Mouse (Mus musculus): ENCODE results near the gene Galns. TPM values are rescaled to one million over a fixed set of nuclear protein-coding genes. Genes with fewer than 3 reads are reported as not detected.

The Galns gene
- polyA plus RNA-seq, 1 experiment, result 17.6 TPM

DNA sequence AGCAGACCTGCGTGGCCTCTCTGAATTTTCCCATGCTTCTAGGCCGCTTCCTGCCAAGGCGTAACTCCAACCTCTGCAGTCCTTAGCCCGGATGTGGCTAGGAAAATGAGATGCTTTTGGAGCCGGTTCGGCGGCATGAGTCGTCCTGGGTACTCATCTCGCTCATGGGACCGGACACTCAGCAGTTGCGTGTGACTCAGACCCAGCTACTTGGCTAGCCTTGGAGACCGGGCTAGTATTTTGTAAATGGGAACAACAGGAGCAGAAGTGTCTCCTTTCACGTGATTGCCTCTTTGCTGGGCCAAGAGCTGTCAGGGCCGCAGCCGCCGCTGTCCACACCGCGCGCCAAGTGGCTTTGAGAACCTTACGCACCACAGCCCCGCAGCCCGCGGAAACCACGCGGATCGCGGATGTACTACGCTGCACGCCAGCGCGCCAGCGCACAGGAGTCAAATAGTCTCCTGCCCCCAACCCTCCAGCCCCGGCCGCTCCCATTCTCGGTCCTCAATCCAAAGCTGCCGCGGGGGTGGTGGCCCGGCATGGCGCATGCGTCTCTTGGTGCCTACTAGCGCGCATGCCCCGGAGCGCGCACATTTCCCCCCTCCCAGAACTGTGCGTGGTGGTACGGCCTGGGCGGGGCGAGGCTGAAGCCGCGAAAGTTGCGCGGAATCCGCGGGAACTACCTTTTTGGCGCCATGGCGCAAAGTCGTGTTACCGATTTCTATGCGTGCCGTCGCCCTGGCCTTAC, 43.7 kb downstream of the Galns start, which contains the start of gene Cdt1:
Gene Cdt1, plus strand, starts transcription at position 655 of the 748 bp plus-strand sequence.
- TF ChIP-seq MYOG (IDR thresholded peaks at IDR 0.05; ENCODE audit: control insufficient read depth in 1 of 3, insufficient read depth in 1 of 3, insufficient read length in 2 of 3, low read depth in 2 of 3) (peak in 1 of 3 experiments; percentile 30), POLR2A (IDR thresholded peaks at IDR 0.05; ENCODE audit: insufficient read length, low read depth) (peak; percentile 77), CEBPB (IDR thresholded peaks at IDR 0.05; ENCODE audit: insufficient read depth, poor library complexity, severe bottlenecking) (no peak), SRF (IDR thresholded peaks at IDR 0.05; ENCODE audit: control insufficient read depth, insufficient read length, low read depth) (no peak), MYOD1 (IDR thresholded peaks at IDR 0.05; ENCODE audit: control insufficient read depth in 1 of 3, insufficient read length in 2 of 3, low read depth in 2 of 3) (peak in 1 of 3 experiments; percentile 2), MAX (IDR thresholded peaks at IDR 0.05; ENCODE audit: low read depth) (no peak), TCF3 (IDR thresholded peaks at IDR 0.05; ENCODE audit: insufficient read length, low read depth) (no peak), USF1 (IDR thresholded peaks at IDR 0.05; ENCODE audit: low read depth) (no peak), E2F4 (IDR thresholded peaks at IDR 0.05; ENCODE audit: insufficient read depth) (peak; percentile 81), TCF12 (IDR thresholded peaks at IDR 0.05; ENCODE audit: insufficient read depth, poor library complexity, severe bottlenecking) (no peak), REST (IDR thresholded peaks at IDR 0.05; ENCODE audit: insufficient read depth, insufficient read length) (no peak), POLR2AphosphoS2 (IDR thresholded peaks at IDR 0.05; ENCODE audit: insufficient read length, low read depth) (peak; percentile 83)
- H3K4me3 ChIP-seq, result peak within 1 kb of the TSS; percentile 48
- H3K4me2 ChIP-seq (ENCODE audit: low read depth), result peak within 1 kb of the TSS; percentile 90
- H3K27me3 ChIP-seq (ENCODE audit: control insufficient read depth, insufficient read depth, insufficient read length), result no peaks in the 10 kb centered on the region
- H3K36me3 ChIP-seq (ENCODE audit: control insufficient read depth, insufficient read depth), result peaks cover 4% of the 10 kb centered on the region
- H3ac ChIP-seq (ENCODE audit: control insufficient read depth, insufficient read length), result peak within 1 kb of the TSS; percentile 74
- peaks cover 18% of the 10 kb centered on the region for H3K79me2 ChIP-seq (ENCODE audit: control insufficient read depth, insufficient read depth)

DNA sequence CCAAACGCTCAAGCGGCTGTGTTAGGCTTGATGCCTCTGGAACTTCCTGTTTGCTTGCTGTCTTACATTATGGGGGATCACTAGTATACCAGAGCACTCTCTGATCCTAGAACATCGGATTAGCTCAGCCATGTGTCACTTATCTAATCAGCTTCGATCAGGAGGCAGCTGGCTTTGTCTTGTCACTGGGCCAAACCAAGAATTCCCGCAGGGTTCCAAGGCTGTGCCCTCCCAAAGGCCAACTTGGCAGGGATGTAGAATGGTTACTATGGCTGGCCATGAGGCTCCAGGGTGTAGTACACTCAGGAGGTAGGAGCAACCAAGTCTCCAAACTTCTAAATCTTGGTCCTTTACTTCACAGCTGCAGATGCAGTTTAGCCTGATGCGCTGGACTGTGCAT, 44.5 kb downstream of the Galns start:
- peaks cover 4% of the 10 kb centered on the region for H3K36me3 ChIP-seq (ENCODE audit: control insufficient read depth, insufficient read depth)
- H3K27me3 ChIP-seq (ENCODE audit: control insufficient read depth, insufficient read depth, insufficient read length), result no peaks in the 10 kb centered on the region
- TF ChIP-seq SRF (IDR thresholded peaks at IDR 0.05; ENCODE audit: control insufficient read depth, insufficient read length, low read depth) (no peak), REST (IDR thresholded peaks at IDR 0.05; ENCODE audit: insufficient read depth, insufficient read length) (no peak), MYOG (IDR thresholded peaks at IDR 0.05; ENCODE audit: control insufficient read depth in 1 of 3, insufficient read depth in 1 of 3, insufficient read length in 2 of 3, low read depth in 2 of 3) (peak in 1 of 3 experiments; percentile 22), CEBPB (IDR thresholded peaks at IDR 0.05; ENCODE audit: insufficient read depth, poor library complexity, severe bottlenecking) (no peak), POLR2A (IDR thresholded peaks at IDR 0.05; ENCODE audit: insufficient read length, low read depth) (no peak), USF1 (IDR thresholded peaks at IDR 0.05; ENCODE audit: low read depth) (no peak), E2F4 (IDR thresholded peaks at IDR 0.05; ENCODE audit: insufficient read depth) (no peak), MAX (IDR thresholded peaks at IDR 0.05; ENCODE audit: low read depth) (no peak), MYOD1 (IDR thresholded peaks at IDR 0.05; ENCODE audit: control insufficient read depth in 1 of 3, insufficient read length in 2 of 3, low read depth in 2 of 3) (peak in 1 of 3 experiments; percentile 47)
- H3K79me2 ChIP-seq (ENCODE audit: control insufficient read depth, insufficient read depth), result peaks cover 18% of the 10 kb centered on the region
- peak overlapping the region; percentile 48 for H3K4me3 ChIP-seq
- peak overlapping the region; percentile 74 for H3ac ChIP-seq (ENCODE audit: control insufficient read depth, insufficient read length)
- peak overlapping the region; percentile 90 for H3K4me2 ChIP-seq (ENCODE audit: low read depth)

DNA sequence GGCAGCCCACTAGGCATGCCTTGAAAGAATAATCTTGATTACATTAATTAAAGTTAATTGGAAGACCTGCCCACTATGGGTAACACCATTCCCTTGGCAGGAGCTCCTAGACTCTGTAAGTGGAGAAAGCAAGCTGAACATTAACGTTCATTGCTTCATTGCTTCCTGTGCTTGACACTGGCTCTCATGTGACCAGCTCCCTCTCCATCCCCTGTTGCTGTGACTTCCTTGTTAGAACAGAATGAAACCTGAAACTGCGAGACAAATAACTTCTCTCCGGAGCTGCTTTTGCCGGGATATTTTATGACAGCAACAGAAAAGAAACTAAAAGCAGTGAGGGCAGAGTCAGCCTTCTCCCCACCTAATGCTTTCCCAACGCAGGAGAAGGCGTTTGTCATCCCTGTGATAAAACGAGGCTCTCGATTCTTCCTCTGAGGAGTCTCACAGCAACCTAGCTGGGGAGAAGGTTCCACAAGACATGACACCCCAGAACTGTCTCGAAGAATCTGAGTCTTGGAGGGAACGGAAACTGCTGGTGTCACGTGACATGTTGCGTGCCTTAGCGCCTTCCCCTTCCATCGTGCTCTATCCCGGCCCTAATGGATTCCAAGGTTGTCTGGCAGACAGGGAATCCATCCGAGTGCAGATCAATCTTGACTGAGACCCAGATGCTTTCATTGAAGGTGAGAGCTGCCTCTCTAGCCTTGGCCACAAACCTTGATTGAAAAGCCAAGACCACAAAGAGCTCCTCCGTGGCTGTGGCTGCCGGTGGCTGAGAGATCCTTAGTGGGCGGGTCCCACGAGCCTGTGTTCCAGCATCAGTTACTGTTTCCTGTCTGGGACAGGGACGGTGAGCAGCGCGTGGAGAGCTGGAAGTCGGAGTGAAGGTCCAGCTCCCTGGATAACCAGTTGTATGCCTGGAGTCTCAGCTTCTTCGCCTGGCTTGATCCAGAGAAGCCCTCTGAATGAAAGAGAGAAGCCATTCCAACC, 46.6 kb downstream of the Galns start:
- no peak overlapping the region for H3K4me2 ChIP-seq (ENCODE audit: low read depth)
- TF ChIP-seq E2F4 (IDR thresholded peaks at IDR 0.05; ENCODE audit: insufficient read depth) (no peak), TCF3 (IDR thresholded peaks at IDR 0.05; ENCODE audit: insufficient read length, low read depth) (no peak), POLR2A (IDR thresholded peaks at IDR 0.05; ENCODE audit: insufficient read length, low read depth) (no peak), TCF12 (IDR thresholded peaks at IDR 0.05; ENCODE audit: insufficient read depth, poor library complexity, severe bottlenecking) (no peak), POLR2AphosphoS2 (IDR thresholded peaks at IDR 0.05; ENCODE audit: insufficient read length, low read depth) (no peak)
- H3K4me3 ChIP-seq, result no peak overlapping the region
- H3K27me3 ChIP-seq (ENCODE audit: control insufficient read depth, insufficient read depth, insufficient read length), result no peaks in the 10 kb centered on the region
- H3ac ChIP-seq (ENCODE audit: control insufficient read depth, insufficient read length), result no peak overlapping the region
- H3K36me3 ChIP-seq (ENCODE audit: control insufficient read depth, insufficient read depth), result peaks cover under 1% of the 10 kb centered on the region
- H3K79me2 ChIP-seq (ENCODE audit: control insufficient read depth, insufficient read depth), result peaks cover 12% of the 10 kb centered on the region

DNA sequence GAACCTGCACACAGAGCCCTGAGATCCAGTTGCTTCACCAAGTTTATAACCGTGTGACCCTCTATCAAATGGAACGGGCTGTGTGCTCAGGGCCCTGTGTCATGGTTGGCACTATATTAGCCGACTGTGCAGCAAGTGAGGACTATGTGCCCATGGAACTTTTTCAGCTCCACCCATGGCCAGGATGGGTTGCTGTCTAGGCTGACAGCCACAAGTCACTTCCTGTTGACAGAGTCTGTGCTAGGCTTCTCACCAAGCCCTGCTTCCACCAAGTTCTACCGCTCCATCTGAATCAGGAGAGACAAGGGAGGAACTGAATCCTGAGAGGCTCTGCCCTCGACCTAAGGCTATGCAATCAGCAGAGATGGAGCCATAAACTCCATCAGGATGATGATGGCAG, 50.1 kb downstream of the Galns start:
- Histone ChIP-seq H3K36me3 (ENCODE audit: control insufficient read depth, insufficient read depth) (no peaks in the 10 kb centered on the region), H3K4me2 (ENCODE audit: low read depth) (no peak overlapping the region), H3ac (ENCODE audit: control insufficient read depth, insufficient read length) (no peak overlapping the region), H3K27me3 (ENCODE audit: control insufficient read depth, insufficient read depth, insufficient read length) (no peaks in the 10 kb centered on the region), H3K79me2 (ENCODE audit: control insufficient read depth, insufficient read depth) (no peaks in the 10 kb centered on the region), H3K4me3 (no peak overlapping the region)
- no peak for TF ChIP-seq MYOD1 (IDR thresholded peaks at IDR 0.05; ENCODE audit: control insufficient read depth in 1 of 3, insufficient read length in 2 of 3, low read depth in 2 of 3)
- TF ChIP-seq MAX (IDR thresholded peaks at IDR 0.05; ENCODE audit: low read depth), result no peak
- TF ChIP-seq USF1 (IDR thresholded peaks at IDR 0.05; ENCODE audit: low read depth), result no peak

Data from myocyte (in vitro differentiated cells).